Mouse (Mus musculus) kidney, postnatal 0 days (tissue): ENCODE measurements at regions not wholly inside any gene's neighbourhood (a gene's known extent, or its start where the extent isn't known, plus 50 kb on each side); places are given as distances from the start of the nearest gene placed in this dataset.
A peak's percentile ranks its signal among the peaks of the same experiment; 100 is the strongest.

Source experiments
- ATAC-seq: fragments of 200-750 bp; cut with Nextera tagmentation; replicated peaks from 2 replicates; pipeline ENCODE4 v1.8.0; 2017; ENCODE audit warnings: low read depth, moderate number of reproducible peaks, moderate TSS enrichment, moderate library complexity; ENCODE audit not compliant: low FRiP score
- DNase-seq: peaks from one replicate; pipeline ENCODE4 v3.0.0-alpha.2; 2016; ENCODE audit warnings: low spot score
- H3K27ac ChIP-seq: fragments of 300-500 bp; sonication (generic); 2 replicates; pipeline ENCODE4 v1.5.1; 2014; ENCODE audit warnings: mild to moderate bottlenecking
- H3K27me3 ChIP-seq: fragments of 300-500 bp; sonication (generic); 2 replicates; pipeline ENCODE4 v1.6.1; 2014; ENCODE audit warnings: low read length, mixed read lengths; ENCODE audit not compliant: insufficient read depth
- H3K36me3 ChIP-seq: fragments of 300-500 bp; sonication (generic); 2 replicates; pipeline ENCODE4 v1.6.1; 2014; ENCODE audit warnings: low read length, mixed read lengths; ENCODE audit not compliant: insufficient read depth
- H3K4me1 ChIP-seq: fragments of 300-500 bp; sonication (generic); replicated peaks from 2 replicates; pipeline ENCODE4 v1.6.1; 2014; ENCODE audit warnings: antibody characterized with exemption, low read length, mixed read lengths; ENCODE audit not compliant: insufficient read depth
- H3K4me2 ChIP-seq: fragments of 300-500 bp; sonication (generic); 2 replicates; pipeline ENCODE4 v1.6.1; 2014; ENCODE audit warnings: mild to moderate bottlenecking, low read length, moderate library complexity, mixed read lengths
- H3K4me3 ChIP-seq: fragments of 300-500 bp; sonication (generic); replicated peaks from 2 replicates; pipeline ENCODE4 v1.5.1; 2014; ENCODE audit warnings: low read depth, low read length
- H3K9ac ChIP-seq: fragments of 300-500 bp; sonication (generic); 2 replicates; pipeline ENCODE4 v1.6.1; 2014; ENCODE audit warnings: low read depth, low read length
- H3K9me3 ChIP-seq: fragments of 300-500 bp; sonication (generic); replicated peaks from 2 replicates; pipeline ENCODE4 v1.6.1; 2016; ENCODE audit warnings: low read length, inconsistent platforms, mixed read lengths
- CTCF ChIP-seq: IDR thresholded peaks from 2 replicates; pipeline ENCODE4 v1.5.1; 2016; ENCODE audit warnings: antibody characterized with exemption, low read depth, mild to moderate bottlenecking, moderate library complexity
- WGBS: fragments of 180-500 bp; shearing (Covaris S2); extraction: QIAGEN DNeasy Blood & Tissue Kit; methylation state at CpG from one replicate; pipeline ENCODE4 v1.1.7; 2014; 5-methylcytosine and 5-hydroxymethylcytosine counted together

DNA sequence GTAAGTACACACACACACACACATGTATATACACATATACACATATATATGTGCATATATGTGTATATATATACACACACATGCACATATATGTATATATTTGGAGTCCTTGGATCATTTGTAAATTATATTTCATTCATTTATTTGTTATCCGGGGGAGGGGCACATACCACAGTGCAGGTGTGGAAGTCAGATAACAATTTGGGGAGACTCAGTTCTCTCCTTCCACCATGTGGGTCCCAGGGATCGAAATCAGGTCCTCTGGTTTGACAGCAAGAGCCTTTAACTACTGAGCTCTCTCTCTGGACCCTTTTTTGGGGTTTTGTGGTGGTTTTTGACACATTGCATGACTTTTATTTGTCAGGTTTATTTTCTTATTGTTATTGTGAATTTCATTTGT is 65.8 kb upstream of the Cecr2 start:
- TF ChIP-seq CTCF: no peak
- Histone ChIP-seq H3K9me3 (no peaks in the 10 kb centered on the region), H3K4me3 (no peak overlapping the region), H3K4me1 (no peaks in the 10 kb centered on the region), H3K27me3 (no peaks in the 10 kb centered on the region), H3K36me3 (no peaks in the 10 kb centered on the region), H3K4me2 (no peak overlapping the region), H3K9ac (no peak overlapping the region), H3K27ac (no peak overlapping the region)
- DNase-seq (no peak), ATAC-seq (no peak)
- 89% methylated on average over 2 of the region's 2 CpGs for WGBS

DNA sequence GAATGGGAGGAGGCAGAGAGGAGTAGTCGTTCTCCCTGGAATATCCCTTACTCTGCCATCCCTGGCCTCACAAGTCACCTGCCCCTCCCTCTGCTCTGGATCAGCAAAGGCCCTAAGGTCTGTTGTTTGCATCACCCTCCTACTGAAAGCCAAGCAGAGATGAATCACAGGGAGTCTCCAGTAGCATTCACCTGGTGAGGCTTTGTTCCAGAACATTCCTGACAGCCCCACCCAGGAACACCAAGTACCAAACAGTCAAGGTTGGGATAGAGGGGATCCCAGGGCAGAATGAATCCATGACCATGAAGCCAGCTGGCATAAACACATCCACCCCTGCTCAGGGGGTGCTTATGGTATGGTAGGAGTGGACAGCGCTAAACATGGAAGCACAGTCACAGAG is 67.4 kb upstream of the Hdhd5 start:
- no peak overlapping the region for H3K9ac ChIP-seq
- 69% methylated on average over 2 of the region's 2 CpGs for WGBS
- TF ChIP-seq CTCF: no peak

DNA sequence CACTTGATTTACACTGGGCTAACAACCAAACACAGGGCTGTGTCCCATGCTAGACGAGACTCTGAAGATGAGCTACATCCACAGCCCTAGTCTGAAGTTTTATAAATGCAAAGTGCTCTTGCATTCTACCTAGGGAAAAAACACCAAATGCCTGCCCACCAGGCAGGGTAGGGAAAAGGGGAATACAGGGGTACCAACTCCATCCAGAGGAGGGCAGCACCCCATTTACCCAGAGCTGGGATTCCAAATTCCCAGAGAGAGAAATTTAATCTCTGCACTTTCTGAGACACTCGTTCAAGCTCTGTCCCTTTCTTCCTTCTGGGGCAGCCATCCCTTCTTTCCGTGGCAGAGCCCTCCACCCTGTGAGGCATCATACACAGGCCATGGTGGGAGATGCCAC is 66.8 kb upstream of the Hdhd5 start:
- no peak for DNase-seq
- no peaks in the 10 kb centered on the region for H3K36me3 ChIP-seq
- no peaks in the 10 kb centered on the region for H3K27me3 ChIP-seq
- no peak for ATAC-seq
- H3K4me1 ChIP-seq: no peaks in the 10 kb centered on the region
- H3K9ac ChIP-seq: no peak overlapping the region
- no peak overlapping the region for H3K4me3 ChIP-seq
- H3K27ac ChIP-seq: no peak overlapping the region
- H3K4me2 ChIP-seq: no peak overlapping the region
- WGBS: 32% methylated on average over 3 of the region's 3 CpGs
- no peaks in the 10 kb centered on the region for H3K9me3 ChIP-seq
- peak; percentile 40 for TF ChIP-seq CTCF

More for the DNA sequence above, 67.4 kb upstream of the Hdhd5 start:
- H3K9me3 ChIP-seq: no peaks in the 10 kb centered on the region
- H3K27ac ChIP-seq: no peak overlapping the region
- no peaks in the 10 kb centered on the region for H3K27me3 ChIP-seq
- no peak for ATAC-seq
- DNase-seq: no peak
- H3K4me1 ChIP-seq: no peaks in the 10 kb centered on the region
- H3K4me3 ChIP-seq: no peak overlapping the region
- H3K4me2 ChIP-seq: no peak overlapping the region
- no peaks in the 10 kb centered on the region for H3K36me3 ChIP-seq

DNA sequence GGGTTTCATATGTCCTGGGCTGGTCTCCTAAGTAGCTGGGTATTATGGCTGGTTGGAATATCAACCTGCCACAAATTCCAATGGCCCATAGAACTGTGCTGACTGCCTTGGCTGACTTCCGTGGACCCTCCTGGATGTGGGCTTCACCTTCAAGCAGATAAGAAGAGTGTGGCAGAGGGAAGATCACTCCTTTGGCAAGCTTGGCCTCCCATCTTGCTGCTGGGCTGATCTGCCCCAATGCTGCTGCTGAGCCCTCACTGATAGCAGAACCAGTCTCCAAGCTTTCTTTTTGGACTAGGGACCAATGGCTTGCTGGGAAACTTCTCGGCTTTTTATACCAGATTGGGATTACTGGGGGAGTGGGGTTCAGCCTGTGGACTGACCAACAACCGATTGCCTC is 65.6 kb upstream of the Hdhd5 start:
- ATAC-seq (no peak), DNase-seq (no peak)
- no peak overlapping the region for H3K9ac ChIP-seq
- no peaks in the 10 kb centered on the region for H3K9me3 ChIP-seq
- no peak overlapping the region for H3K27ac ChIP-seq
- no peak overlapping the region for H3K4me2 ChIP-seq
- H3K4me3 ChIP-seq: no peak overlapping the region
- 77% methylated on average over 3 of the region's 3 CpGs for WGBS
- no peaks in the 10 kb centered on the region for H3K36me3 ChIP-seq
- H3K27me3 ChIP-seq: no peaks in the 10 kb centered on the region
- peaks cover 6% of the 10 kb centered on the region; the same call in 1 of the 2 replicates for H3K4me1 ChIP-seq
- TF ChIP-seq CTCF: no peak

DNA sequence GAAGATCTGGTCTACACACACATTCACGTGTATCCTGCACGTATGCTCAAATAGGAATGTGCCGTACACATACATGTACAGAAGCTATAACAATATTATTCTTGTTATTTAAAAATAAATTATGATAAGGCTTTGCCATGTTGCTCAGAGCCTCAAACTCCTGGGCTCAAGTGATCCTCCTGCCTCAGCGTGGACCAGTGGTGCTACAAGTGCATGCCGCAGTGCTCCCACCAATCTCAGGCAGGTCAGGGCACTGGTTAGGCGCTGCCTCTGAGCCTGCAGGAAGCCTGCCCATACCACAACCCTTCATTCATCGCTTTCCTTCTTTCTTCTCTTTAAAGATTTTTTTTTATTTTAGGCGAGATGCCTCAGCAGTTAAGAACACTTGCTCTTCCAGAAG is 63.3 kb upstream of the Hdhd5 start:
- ATAC-seq (no peak), DNase-seq (no peak)
- Histone ChIP-seq H3K4me1 (peaks cover 6% of the 10 kb centered on the region; the same call in 1 of the 2 replicates), H3K27ac (no peak overlapping the region), H3K27me3 (no peaks in the 10 kb centered on the region), H3K9ac (no peak overlapping the region), H3K9me3 (no peaks in the 10 kb centered on the region), H3K36me3 (no peaks in the 10 kb centered on the region), H3K4me2 (no peak overlapping the region), H3K4me3 (no peak overlapping the region)
- TF ChIP-seq CTCF: no peak
- WGBS: 90% methylated on average over 8 of the region's 8 CpGs

DNA sequence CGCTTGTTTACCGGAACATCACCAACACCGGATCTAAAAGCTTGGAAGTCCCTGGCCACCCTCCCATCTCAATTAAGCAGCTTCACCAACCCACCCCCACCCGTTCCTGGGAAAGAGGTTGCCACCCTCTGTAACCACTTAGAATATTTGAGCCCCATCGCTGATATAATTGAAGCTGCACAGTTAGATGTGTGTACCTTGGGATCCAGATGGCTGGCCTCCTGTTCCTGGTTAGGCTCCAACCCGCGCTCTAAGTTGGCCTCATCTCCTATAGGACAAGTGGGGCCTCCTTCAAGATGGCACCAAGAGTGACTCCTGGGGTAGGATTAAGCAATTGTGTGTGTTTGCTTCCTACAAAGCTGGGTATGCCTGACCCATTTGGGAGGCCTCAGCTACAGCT is 61.6 kb upstream of the Hdhd5 start:
- no peak overlapping the region; the same call in 1 of the 2 replicates for H3K27ac ChIP-seq
- H3K4me1 ChIP-seq: peaks cover 6% of the 10 kb centered on the region; the same call in 1 of the 2 replicates
- TF ChIP-seq CTCF: no peak
- ATAC-seq (no peak), DNase-seq (no peak)
- no peak overlapping the region for H3K9ac ChIP-seq
- peak overlapping the region; percentile 21 for H3K4me2 ChIP-seq
- H3K27me3 ChIP-seq: no peaks in the 10 kb centered on the region
- H3K4me3 ChIP-seq: no peak overlapping the region
- H3K9me3 ChIP-seq: no peaks in the 10 kb centered on the region
- H3K36me3 ChIP-seq: no peaks in the 10 kb centered on the region
- WGBS: 31% methylated on average over 7 of the region's 7 CpGs

DNA sequence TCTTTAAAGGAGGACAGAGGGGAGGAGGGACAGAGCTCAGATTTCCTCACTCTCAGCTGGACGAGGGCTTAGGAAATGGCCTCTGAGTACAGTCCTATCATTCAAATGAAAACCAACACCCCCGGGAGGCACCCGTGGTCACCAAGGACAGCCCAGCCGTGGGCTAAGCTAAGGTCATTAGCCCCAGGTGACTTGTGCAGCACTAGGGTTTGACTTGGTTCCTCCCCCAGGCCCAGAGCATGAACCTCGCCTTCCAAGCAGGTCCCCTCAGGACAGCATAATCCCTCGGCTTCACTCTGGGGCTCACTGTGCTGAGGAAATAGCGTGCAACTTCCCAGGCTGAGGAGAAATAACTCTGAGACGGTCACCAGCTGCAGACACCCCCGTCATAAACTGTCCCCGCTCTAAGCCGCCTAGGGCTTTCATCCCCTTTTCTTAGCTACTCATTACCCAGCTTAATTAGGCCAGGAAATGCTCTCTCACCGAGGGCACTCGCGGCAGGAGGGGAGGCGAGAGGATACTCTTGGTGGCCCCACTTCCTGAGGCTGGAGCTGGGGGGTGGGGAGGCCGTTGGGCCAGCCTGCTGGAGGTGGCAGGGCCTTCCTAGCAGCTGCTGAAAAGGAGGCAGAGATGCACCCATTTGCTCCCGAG is 61.0 kb upstream of the Hdhd5 start:
- Histone ChIP-seq H3K27ac (peak overlapping the region; percentile 55; the same call in 1 of the 2 replicates), H3K9ac (0 out of 2 replicates have a peak overlapping the region, but pooled peaks have one; percentile 10), H3K4me1 (peaks cover 6% of the 10 kb centered on the region; the same call in 1 of the 2 replicates), H3K4me2 (peak overlapping the region; percentile 21), H3K27me3 (no peaks in the 10 kb centered on the region), H3K36me3 (no peaks in the 10 kb centered on the region), H3K4me3 (no peak overlapping the region), H3K9me3 (no peaks in the 10 kb centered on the region)
- ATAC-seq: peak; percentile 75
- WGBS: 2% methylated on average over 17 of the region's 17 CpGs
- DNase-seq: peak; percentile 73
- no peak for TF ChIP-seq CTCF
